Mouse (Mus musculus) heart, postnatal 0 days (tissue): ENCODE data around the gene Trp53i13. TPM values are rescaled to one million over a fixed set of nuclear protein-coding genes. Genes with fewer than 3 reads are reported as not detected.
"Not testable (repeated sequence)": the region's sequence is repeated elsewhere in the genome, so short reads cannot be mapped to it uniquely, and the experiment has no call there.

ENCODE experiments used
- ATAC-seq: fragments of 200-750 bp; cut with Nextera tagmentation; 2 replicates; pipeline ENCODE4 v1.8.0; 2017; ENCODE audit warnings: low read depth, moderate number of reproducible peaks, moderate library complexity; ENCODE audit not compliant: insufficient read depth
- DNase-seq: peaks from one replicate; pipeline ENCODE4 v3.0.0-alpha.2; 2016; ENCODE audit warnings: low spot score
- H3K27ac ChIP-seq: fragments of 300-500 bp; sonication (generic); 2 replicates; pipeline ENCODE4 v1.5.1; 2014; ENCODE audit warnings: low read depth, mild to moderate bottlenecking
- H3K27me3 ChIP-seq: fragments of 300-500 bp; sonication (generic); 2 replicates; pipeline ENCODE4 v1.6.1; 2014; ENCODE audit warnings: low read length, mixed read lengths; ENCODE audit not compliant: control insufficient read depth, insufficient read depth
- H3K36me3 ChIP-seq: fragments of 300-500 bp; sonication (generic); replicated peaks from 2 replicates; pipeline ENCODE4 v1.6.1; 2014; ENCODE audit warnings: low read length, mixed read lengths; ENCODE audit not compliant: control insufficient read depth, insufficient read depth
- H3K4me1 ChIP-seq: fragments of 300-500 bp; sonication (generic); 2 replicates; pipeline ENCODE4 v1.6.1; 2014; ENCODE audit warnings: antibody characterized with exemption; ENCODE audit not compliant: control insufficient read depth, insufficient read depth
- H3K4me2 ChIP-seq: fragments of 300-500 bp; sonication (generic); 2 replicates; pipeline ENCODE4 v1.6.1; 2014; ENCODE audit warnings: low read depth, mild to moderate bottlenecking, low read length, moderate library complexity
- H3K4me3 ChIP-seq: fragments of 300-500 bp; sonication (generic); 2 replicates; pipeline ENCODE4 v1.5.1; 2014; ENCODE audit warnings: low read depth, low read length
- H3K9ac ChIP-seq: fragments of 300-500 bp; sonication (generic); replicated peaks from 2 replicates; pipeline ENCODE4 v1.6.1; 2014; ENCODE audit warnings: low read depth, low read length, mixed read lengths
- H3K9me3 ChIP-seq: fragments of 300-500 bp; sonication (generic); replicated peaks from 2 replicates; pipeline ENCODE4 v1.6.1; 2016; ENCODE audit warnings: low read length; ENCODE audit not compliant: control insufficient read depth
- CTCF ChIP-seq: IDR thresholded peaks from 2 replicates; pipeline ENCODE4 v1.5.1; 2016; ENCODE audit warnings: antibody characterized with exemption, control low read depth, low read depth
- EP300 ChIP-seq: IDR thresholded peaks from 2 replicates; pipeline ENCODE4 v1.6.1; 2016; ENCODE audit warnings: antibody characterized with exemption, low read depth
- WGBS: fragments of 180-500 bp; shearing (Covaris S2); extraction: QIAGEN DNeasy Blood & Tissue Kit; methylation state at CpG from one replicate; pipeline ENCODE4 v1.1.7; 2014; 5-methylcytosine and 5-hydroxymethylcytosine counted together
- polyA plus RNA-seq: library from polyadenylated mRNA; unstranded; fragments of >200 nt; fragmentation: Nextera tagmentation; extraction: Ambion mirVana; gene quantifications from 2 replicates; pipeline ENCODE4 v1.2.1, GENCODE M21; 2015
- total RNA-seq: library from RNA; depleted of rRNA; stranded (reverse); fragments of >200 nt; gene quantifications from 2 replicates; pipeline ENCODE4 v1.2.3, GENCODE M21; 2014; ENCODE audit warnings: low replicate concordance; rRNA removed

Trp53i13 gene
- total RNA-seq, result 13.3 and 14.5 TPM in 2 replicates
- 22.5 and 23.8 TPM in 2 replicates for polyA plus RNA-seq

DNA sequence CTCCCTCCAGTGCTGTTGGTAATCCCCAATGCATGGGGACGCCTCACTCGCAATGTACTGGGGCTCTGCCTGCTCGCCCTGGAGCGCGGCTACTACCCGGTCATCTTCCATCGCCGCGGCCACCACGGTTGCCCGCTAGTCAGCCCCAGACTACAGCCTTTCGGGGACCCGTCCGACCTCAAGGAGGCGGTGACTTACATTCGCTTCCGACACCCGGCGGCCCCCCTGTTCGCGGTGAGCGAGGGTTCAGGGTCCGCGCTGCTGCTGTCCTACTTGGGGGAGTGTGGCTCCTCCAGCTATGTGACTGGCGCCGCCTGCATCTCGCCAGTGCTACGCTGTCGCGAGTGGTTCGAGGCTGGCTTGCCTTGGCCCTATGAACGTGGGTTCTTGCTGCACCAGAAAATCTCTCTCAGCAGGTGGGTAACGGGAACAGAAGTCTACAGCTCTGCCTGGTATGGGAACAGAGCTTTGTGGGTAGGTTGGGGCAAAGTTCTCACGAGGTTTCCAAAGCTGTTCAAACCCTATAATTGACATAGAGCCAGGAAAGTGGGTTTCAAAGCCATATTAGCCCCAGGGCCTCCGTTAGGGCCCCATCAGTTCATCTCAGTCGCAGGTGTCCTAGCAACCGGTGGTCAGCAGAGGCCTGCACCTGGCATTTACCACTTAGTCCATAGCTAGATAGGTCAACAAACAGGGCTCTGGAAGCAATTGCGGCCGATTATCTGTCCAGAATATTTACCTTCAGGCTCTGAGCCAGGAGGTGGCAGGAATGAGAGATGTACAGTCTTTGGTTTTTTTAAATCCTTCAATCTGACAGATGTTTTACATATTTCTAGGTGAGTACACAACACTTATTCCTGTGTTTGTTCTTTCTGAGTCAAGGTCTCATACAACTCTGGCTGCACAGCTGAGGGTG, at the start of gene Trp53i13:
Trp53i13 (minus strand) TSS at position 344 of the 916 bp plus-strand sequence.
- no peaks in the 10 kb centered on the region for H3K36me3 ChIP-seq
- H3K4me2 ChIP-seq, result peak within 1 kb of the TSS; percentile 81
- no peaks in the 10 kb centered on the region for H3K9me3 ChIP-seq
- H3K4me3 ChIP-seq, result peak within 1 kb of the TSS; percentile 69
- TF ChIP-seq CTCF (no peak), EP300 (no peak)
- 14% methylated on average over 39 of the region's 39 CpGs for WGBS
- H3K4me1 ChIP-seq, result peaks cover 22% of the 10 kb centered on the region
- peak within 1 kb of the TSS; percentile 63; the same call in 1 of the 2 replicates for H3K27ac ChIP-seq
- H3K9ac ChIP-seq, result peak within 1 kb of the TSS; percentile 33
- no peak for ATAC-seq
- DNase-seq, result no peak
- H3K27me3 ChIP-seq, result peaks cover 5% of the 10 kb centered on the region; the same call in 1 of the 2 replicates

- Histone ChIP-seq H3K4me2 (no peak overlapping the region), H3K36me3 (peaks cover 75% of the 10 kb centered on the region), H3K4me1 (no peaks in the 10 kb centered on the region), H3K9me3 (no peaks in the 10 kb centered on the region), H3K9ac (no peak overlapping the region), H3K27me3 (no peaks in the 10 kb centered on the region), H3K4me3 (no peak overlapping the region), H3K27ac (no peak overlapping the region)
- no peak for ATAC-seq
- TF ChIP-seq CTCF (no peak), EP300 (no peak)
- WGBS, result 93% methylated on average over 7 of the region's 7 CpGs
- DNase-seq, result no peak
These were observed 29.5 kb upstream of the Trp53i13 start for GRCm38 (mm10) chr11:77545261-77545660.

DNA sequence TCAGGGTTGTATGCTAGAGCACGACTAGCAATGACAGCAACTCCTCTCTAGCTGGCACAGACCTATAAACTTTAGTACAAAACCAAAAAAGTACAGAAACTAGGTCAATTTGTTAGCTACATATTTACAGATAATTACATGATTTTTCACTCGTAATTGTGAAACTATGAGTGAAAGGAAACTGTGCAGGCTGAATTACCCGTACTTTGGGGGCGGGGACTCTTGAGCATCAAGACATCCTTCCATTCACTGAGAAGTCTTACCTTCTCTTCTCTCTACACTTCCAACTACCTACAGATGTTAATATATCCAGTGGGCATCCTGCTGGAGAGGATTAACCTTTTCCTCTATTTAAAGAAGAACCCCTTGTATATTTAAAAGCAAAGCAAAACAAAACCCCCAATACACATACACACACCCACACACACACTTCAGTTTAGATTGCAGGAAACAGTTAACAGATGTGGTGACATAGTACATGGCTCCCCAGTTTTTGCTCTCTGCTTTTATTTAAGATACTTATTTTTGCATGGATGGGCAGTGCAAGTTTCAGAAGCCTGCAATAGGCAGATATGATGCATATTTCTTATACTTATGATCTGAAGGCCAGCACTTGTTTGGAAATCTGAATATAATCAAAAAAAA, 16.5 kb upstream of the Trp53i13 start:
- 87% methylated on average over 4 of the region's 4 CpGs for WGBS
- no peak for ATAC-seq
- Histone ChIP-seq H3K27me3 (no peaks in the 10 kb centered on the region), H3K4me2 (no peak overlapping the region), H3K9ac (no peak overlapping the region), H3K9me3 (no peaks in the 10 kb centered on the region), H3K4me3 (no peak overlapping the region), H3K36me3 (peaks cover 23% of the 10 kb centered on the region), H3K4me1 (no peaks in the 10 kb centered on the region), H3K27ac (no peak overlapping the region)
- TF ChIP-seq CTCF (no peak), EP300 (no peak)
- no peak for DNase-seq

GRCm38 (mm10) chr11:77530862-77531261, 15.1 kb upstream of the Trp53i13 start:
- no peak overlapping the region for H3K4me2 ChIP-seq
- ATAC-seq (no peak), DNase-seq (no peak)
- no peaks in the 10 kb centered on the region for H3K9me3 ChIP-seq
- peaks cover 8% of the 10 kb centered on the region for H3K36me3 ChIP-seq
- H3K4me1 ChIP-seq, result no peaks in the 10 kb centered on the region
- no peaks in the 10 kb centered on the region for H3K27me3 ChIP-seq
- WGBS, result 65% methylated on average over 2 of the region's 2 CpGs
- H3K9ac ChIP-seq, result no peak overlapping the region
- no peak overlapping the region for H3K4me3 ChIP-seq
- no peak for TF ChIP-seq EP300
- no peak for TF ChIP-seq CTCF
- H3K27ac ChIP-seq, result no peak overlapping the region

DNA sequence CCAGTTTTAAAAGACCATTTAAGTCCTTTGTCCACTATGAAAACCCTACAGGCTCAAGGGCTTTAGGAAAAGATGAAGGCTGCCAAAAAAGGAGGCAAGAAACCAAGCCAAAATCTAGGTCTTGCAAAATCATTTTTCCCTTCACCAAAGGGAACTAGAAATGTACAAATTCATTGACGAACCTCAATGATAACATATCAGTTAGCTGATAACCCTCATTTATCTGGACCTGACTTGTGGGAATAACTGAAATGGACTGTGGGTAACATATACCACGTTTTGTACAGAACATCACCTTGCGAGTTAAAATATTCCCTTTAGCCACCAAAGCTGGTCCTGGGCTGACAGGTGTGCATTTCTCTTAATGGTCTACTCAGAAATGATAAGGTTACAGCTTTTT, 13.9 kb upstream of the Trp53i13 start:
- WGBS, result 66% methylated on average over 3 of the region's 3 CpGs

DNA sequence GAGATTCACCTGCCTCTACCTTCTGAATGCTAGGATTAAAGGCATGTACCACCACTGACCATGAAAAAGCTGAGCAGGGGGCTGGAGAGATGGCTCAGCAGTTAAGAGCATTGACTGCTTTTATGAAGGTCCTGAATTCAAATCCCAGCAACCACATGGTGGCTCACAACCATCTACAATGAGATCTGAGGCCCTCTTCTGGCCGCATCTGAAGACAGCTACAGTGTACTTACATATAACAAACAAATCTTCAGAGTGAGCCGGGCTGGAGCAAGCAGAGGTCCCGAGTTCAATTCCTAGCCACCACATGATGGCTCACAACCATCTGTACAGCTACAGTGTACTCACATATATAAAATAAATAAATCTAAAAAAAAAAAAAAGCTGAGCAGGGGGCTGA, 12.6 kb upstream of the Trp53i13 start:
- not testable (repeated sequence) for H3K36me3 ChIP-seq, H3K4me2 ChIP-seq, H3K4me1 ChIP-seq, H3K27ac ChIP-seq, H3K9ac ChIP-seq, H3K4me3 ChIP-seq, ATAC-seq, H3K9me3 ChIP-seq, H3K27me3 ChIP-seq, DNase-seq
- WGBS, result 87% methylated on average over 3 of the region's 3 CpGs

More for the DNA sequence above, 13.9 kb upstream of the Trp53i13 start:
- Histone ChIP-seq H3K36me3 (peaks cover 3% of the 10 kb centered on the region; the same call in 1 of the 2 replicates), H3K9me3 (no peaks in the 10 kb centered on the region), H3K4me1 (no peaks in the 10 kb centered on the region), H3K4me3 (no peak overlapping the region), H3K27ac (no peak overlapping the region), H3K27me3 (no peaks in the 10 kb centered on the region), H3K4me2 (no peak overlapping the region), H3K9ac (no peak overlapping the region)
- DNase-seq, result no peak
- ATAC-seq, result no peak
- no peak for TF ChIP-seq CTCF
- no peak for TF ChIP-seq EP300
